Mouse (Mus musculus): ENCODE results near the gene Rac1.

- TF ChIP-seq POLR2A (IDR thresholded peaks at IDR 0.05; ENCODE audit: insufficient read depth, low read depth, low read length) (no peak), CTCF (IDR thresholded peaks at IDR 0.05) (no peak)
Measured at GRCm38 (mm10) chr5:143505056-143505455, 22.8 kb downstream of the Rac1 start.

Measured in heart, adult 2 months (tissue).